Mouse (Mus musculus) ES-CJ7 (cell line): ENCODE measurements around the gene Lrrc4c.

Experiments
- DNase-seq: peaks from one replicate; pipeline ENCODE4 v3.0.0; 2011; ENCODE audit warnings: low read depth, low spot score

The Lrrc4c gene

DNA sequence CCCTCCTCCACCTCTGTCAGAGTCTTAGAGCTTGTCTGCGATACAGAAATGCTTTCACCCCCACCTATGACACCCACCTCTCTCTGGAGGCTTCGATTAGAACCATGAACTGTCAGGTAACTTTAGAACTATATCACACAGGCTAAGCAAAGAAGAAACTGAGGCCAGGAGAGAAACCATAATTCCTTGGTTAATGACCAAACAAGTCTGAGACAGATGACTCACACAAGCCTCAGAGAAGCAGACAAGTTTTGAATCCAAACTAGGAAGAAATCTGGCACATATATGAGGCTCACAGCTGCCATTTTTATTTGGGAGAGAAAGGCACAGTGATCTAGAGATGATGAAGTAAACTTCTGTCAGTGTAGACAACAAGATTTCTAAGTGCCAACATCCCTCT is 1151.4 kb downstream of the Lrrc4c start:
- DNase-seq = no peak

DNA sequence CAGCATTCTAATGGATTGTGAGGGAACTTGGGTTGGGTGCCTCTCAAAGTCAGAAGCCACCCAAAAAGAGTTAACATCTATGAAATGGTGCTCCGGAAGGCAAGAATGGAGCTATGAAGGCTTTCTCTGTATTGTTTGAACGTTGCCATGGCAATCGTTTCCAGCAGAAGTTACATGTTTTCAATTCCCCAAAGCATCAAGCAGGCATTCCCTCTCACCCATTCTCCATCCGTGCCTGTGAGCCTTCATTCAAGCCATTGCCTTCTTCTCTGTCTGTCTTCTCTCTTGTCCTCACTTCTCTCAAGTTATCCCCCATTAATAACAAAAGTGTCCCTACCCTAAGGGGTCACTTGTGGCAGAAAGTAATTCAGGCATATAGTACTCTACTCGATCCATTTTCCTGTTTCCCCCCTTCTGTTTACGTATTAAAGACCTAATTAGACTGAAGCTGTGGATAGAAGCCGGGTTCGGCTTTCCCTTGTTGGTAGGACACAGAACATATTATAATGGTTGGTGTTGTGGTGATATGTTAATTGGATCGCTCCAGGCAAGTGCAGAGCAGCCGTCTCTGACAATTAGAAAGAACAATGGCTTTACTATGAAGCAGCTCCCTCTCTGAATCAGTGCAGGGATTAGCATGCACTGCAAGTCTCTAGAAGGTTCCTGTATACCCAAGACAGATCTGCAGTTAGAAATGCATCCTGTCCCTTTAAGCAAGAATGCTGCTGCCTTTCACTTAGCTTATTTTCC is 1160.4 kb downstream of the Lrrc4c start:
- DNase-seq = no peak

DNA sequence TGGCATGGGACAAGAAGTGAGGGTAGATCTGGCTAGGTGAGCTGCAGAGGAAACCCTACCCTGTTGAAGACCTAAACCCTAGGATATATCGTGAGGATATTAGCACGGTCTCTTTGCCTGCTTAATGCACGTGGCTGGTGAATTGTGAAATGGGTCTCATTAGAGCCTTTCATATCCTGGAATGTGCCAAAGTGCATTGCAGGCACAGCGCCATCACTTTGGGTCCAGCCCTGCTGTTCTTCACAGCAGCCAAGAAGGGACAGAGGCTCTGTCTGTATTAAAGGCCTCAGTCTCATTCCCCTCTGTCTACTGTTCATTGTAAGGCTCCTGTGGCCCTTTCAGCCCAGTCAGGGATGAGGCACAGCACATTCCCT is 1160.9 kb downstream of the Lrrc4c start:
- DNase-seq = no peak

DNA sequence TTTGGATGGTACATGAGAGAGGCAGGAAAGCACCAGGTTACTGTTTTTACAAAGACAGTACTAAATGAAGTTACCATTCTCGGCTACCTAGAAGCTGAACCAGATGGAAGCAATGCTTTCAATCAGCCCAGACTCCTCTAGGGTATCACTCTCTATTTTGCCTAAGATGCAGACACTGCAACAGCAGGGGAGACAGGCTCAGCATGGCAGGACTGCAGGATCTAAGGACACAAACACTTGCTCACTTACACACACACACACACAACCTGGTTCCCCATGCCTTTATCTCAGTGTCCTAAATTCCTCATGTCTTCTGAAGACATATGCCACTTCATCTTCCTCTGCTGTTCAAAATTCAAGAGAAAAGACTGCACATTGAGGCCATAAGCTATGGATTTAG is 1167.0 kb downstream of the Lrrc4c start:
- DNase-seq = no peak

DNA sequence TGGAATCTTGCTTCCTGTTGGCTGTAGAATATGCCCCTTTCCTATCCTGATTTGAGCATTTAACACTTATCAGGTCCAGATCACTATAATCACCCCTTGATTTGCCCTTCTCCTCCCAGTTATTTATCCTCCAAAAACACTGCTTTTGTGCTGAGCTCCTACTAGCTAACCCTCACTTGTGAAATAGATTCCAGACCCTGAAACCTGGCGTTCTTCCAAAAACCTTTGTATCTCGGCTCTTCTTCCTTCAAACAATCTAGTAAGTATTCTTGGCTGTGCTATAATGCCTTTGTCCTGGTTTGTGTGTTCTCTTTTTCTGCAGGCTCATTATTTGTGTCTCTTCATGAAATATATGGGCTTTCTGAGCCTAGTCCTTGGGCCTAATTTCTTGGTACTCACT is 1167.6 kb downstream of the Lrrc4c start:
- DNase-seq = no peak

DNA sequence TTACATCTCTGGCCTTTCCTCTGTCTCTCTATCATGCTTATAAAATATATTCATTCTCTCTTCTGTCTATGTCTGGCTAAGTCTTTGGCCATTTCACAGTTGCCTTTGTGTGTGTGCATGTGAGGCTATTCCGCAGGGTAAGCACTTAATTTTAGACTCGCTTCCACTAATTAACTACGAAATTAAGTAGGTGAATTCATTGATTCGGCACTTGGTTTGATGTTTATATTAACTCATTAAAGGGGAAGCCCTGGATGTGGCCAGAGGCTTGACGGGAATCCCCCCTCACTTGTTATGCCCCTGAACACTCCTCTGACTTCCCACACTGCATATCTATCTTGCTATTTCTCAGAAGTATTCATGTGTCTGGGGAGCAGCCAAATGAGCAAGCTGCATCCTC is 1169.6 kb downstream of the Lrrc4c start:
- no peak for DNase-seq

DNA sequence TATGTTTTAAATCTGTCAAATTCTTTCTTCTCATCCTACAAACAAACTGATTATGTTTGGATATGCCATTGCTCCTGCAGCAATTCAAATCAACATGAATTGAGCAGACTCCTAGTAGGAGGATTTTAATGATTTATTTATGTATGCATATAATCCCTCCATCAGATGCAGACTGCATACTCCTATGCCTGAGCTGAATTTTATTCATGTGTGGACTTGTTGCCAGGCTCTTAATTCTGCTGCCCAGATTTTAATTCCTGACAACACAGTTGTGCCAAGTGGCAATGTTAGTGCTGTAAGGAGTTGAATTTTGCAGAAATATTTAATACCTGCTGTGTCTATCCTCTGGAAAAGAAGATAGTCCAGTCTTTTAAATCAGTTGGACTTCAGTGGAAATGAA is 1179.1 kb downstream of the Lrrc4c start:
- DNase-seq = no peak

DNA sequence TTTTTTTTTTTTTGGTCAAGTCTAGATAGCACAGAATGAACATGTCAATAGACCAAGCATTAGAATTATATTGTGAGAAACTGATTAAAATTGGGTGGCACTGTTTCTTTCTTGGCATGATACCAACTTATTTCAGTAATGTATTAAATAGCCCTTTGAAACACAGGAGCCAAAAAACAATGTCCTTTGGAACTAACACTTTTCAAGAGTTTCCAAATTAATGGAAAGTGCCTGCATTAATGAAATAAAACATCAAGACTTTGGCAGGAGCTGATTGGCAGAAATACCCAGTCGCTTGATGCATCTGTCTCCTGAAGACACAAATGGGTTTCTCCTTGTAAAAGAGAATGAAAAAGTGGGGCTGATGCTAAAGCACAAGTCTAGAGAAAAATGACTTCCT is 1184.5 kb downstream of the Lrrc4c start:
- no peak for DNase-seq

DNA sequence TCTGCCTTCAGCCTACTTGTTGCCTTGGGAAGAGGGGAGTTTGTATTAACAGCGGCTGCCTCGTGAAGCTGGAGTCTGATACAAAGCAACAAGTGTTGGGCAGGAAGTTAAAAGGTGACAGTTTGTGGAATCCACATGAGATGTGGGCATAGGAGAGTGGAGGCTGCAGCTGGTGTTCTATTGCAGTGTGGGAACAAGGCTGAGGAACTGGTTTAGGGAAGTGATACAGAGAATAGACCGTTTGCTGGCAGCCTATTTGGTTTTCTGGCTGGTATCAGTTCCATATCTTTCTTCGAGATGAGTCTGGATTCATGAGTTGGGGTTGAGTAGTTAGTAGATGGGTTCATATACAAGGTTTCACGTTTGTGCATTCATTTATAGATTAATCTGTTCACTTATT is 1186.9 kb downstream of the Lrrc4c start:
- no peak for DNase-seq

DNA sequence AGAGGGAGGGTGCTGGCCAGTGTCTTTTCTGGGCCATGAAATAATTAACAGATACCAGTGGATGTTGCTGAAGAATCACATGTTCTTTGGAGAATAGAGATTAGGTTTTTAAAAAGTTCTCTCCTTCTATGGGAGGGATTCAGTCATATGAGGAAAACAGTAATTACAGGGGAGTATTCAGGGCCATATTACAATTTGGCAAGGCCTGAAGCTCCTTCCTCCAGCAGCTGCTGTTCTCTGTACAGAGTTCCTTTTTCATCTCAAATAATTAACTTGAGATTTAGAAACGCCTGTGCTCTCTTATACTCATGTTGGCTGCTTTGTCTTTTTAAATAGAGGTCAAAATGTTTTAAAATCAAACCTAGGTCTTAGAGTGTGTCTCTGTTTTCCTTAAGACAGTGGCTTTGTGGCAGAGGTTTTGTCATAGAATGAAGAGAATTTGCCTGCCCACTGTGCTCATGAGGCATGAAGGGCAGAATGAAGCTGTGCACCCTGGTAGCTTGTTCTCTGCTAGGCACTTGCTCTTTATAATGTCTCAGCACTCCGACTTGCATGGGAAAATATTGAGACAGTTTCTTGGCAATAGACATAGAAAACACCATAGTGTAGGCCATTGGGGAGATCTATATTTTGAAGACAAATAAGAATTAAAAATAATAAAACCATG is 1206.4 kb downstream of the Lrrc4c start:
- no peak for DNase-seq

DNA sequence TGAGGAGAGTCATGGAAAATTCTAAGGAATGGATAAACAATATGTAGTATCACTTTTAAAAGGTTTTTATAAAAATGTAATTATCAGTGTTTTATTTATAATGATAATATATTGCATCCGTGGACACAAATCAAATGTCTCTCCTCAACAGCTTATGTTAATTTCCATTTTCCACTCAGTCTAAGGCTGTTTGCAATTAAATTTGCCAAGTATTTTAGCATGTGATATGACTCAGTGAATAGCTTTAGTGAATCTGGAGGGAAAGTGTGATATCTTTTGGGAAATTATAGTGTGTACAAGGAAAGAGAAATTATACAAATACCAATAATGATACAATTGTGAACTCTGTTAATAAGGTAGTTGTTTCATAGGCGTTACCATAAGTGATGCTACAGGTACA is 1207.1 kb downstream of the Lrrc4c start:
- DNase-seq = no peak

DNA sequence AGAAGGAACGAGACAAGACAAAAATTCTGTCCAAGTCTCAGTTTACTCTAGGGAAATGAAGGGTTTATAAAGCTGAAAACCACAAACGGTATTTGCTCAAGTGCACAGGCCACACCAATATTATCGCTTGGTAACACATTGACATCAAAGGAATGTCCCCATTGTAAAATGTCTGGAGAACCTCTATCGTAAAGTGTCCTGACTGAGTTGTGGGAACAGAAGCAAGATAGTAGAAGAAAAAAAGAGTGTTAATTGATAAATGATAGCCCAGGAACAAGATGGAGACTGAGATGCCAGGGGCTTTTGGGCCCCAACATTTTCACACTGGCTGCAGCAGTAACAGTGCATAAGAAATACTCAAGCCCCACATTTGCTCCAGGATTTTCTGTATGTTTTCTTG is 1212.7 kb downstream of the Lrrc4c start:
- no peak for DNase-seq

DNA sequence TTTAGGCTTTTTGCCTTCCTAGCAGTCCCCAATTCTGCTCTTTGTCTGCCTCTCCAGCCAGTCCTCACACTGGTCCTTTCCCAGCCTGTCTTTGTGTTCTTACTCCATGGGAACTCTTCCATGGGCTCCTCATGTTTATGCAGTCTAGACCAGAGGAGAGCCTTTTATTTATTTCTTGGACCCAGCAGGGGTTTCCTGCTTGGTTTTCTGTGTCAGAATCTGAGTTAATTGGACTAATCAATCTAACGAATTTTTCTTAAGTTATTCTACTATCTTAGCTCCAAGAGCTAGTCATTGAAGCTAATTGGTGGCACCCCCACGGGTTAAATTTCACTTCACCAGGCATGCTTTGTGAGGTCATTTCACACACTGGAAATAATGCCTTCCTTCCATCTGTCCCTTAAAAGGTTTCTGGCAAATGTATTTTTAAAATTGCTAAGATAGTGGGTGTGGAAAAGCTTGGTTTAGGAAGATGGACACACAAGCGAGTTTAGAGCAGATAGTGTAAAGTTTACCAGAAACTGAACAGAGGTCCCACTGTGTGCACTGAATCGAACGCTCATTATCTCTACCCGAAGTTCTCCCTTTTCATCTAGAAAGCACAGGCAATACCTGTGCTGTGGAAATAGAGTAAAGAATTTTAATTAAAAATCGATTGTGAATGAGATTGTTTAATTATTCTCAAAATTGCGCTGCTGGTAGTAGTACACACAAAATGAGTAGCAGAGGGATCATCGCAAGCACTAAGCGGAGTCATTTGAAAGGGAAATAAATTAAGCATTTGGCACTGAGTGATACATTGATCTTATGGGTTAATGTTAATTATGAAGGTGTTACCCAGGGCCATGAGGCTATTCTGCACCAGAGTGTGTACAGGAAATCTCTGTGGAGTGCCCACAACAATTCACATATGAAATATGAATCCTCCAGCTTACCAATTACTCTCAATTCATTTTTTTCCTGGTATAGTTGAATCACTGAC is 1226.0 kb downstream of the Lrrc4c start:
- DNase-seq = no peak

DNA sequence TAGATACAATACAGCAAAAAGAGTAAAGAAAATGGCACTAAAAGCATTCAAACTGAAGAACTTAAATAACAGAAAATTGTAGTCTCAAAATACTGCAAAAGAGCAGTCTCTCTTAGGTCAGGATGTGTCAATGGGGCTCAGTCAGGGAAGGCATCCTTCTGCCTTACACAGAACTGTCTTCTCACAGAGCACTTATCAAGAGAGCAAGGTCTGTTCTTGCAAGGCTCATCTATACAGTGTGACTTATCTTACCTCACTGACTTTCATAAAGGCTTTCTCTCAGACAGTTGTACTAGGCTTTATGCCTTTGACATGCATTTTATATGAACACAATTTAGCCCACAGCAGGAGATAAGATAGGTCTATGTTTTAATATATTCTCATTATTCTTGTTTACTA is 1226.7 kb downstream of the Lrrc4c start:
- DNase-seq = no peak

DNA sequence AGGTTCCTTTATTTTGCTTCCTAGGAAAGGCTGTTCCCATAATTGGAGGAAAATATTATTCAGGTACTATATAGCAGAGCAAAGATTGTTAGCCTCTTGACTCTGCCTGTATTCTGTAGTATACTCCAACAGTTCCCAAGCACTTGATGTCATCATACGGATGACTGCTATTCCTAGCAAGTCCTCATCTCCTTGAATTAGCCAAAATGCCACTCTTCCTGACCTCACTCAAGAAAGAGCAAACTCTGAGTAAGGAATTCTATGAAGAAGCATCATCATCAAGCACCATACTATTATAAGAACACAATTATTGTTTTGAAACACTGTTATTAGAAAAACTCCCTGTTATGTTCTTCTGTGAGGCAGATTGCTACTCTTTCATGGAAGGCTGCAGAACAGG is 1228.0 kb downstream of the Lrrc4c start:
- no peak for DNase-seq

DNA sequence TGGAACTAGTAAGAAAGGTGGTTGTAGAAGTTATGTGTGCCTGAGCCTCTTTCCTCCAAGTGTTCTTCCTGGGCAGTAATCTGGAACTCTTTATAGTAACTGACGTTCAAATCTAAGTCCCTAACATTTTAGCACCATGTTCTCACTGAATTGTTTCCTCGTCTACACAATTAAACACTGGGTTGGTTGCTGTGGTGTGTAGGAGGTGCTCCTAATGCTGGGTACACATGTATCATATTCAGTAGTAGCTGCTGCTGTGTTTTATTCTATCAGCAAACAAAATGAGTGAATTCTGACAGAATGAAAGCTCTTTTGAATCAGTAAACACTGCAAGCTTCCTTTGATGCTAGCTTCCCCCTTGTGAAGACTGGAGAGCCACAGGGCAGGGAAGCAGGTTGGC is 1246.5 kb downstream of the Lrrc4c start:
- DNase-seq = no peak

DNA sequence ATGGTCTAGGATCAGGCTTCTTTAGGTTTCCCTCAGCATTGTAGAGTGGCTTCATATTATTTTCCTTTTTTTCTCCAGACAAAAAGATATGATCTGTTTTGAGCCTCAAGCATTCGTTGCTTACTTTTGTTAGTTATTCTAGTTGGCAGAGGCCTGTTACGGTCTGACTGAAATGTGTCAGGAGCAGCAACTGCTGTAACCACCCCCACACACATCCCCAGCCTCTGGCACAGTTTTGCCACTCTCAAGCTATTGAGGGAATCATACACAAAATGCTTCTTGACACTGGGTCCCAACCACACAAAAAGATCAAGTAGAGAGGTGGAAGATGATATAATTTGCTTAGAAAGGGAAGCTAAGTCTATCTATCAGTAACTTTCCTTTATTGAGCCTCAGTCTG is 1251.0 kb downstream of the Lrrc4c start:
- no peak for DNase-seq

DNA sequence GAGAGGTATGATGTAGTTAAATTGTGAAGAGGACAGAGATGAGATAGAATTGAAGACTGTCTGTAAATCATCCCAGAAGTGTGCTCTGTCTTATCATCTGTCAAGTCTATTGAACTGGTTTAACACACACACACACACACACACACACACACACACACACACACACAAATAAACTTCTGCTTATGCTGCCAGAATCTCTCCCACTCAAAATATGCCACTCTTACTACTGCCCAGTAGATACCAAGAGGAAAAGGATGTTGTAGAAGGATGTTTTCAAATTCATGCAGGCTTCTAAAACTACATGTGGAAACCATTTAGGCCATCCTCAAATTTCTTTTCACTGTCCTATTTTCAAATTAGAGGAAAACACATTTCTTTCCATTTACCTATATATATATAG is 1257.0 kb downstream of the Lrrc4c start:
- no peak for DNase-seq

DNA sequence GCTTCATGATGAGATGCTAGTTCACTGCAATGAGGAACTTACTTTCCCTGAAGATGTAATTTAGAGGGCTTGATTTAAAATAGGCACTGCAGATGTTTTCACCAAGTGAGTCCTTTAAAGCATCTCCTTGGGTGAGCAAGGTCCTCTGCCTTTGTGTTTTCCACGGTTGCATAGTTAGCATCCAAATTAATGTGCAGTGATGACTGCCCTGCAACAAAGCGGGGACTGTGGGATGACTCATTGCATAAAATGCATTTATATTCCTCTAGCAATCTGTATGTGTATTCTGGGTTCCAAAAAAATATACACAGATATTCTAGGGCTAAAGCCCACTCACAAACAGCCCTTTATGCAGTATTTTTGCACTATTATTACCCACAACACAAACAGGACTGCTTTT is 1263.2 kb downstream of the Lrrc4c start:
- DNase-seq = no peak

DNA sequence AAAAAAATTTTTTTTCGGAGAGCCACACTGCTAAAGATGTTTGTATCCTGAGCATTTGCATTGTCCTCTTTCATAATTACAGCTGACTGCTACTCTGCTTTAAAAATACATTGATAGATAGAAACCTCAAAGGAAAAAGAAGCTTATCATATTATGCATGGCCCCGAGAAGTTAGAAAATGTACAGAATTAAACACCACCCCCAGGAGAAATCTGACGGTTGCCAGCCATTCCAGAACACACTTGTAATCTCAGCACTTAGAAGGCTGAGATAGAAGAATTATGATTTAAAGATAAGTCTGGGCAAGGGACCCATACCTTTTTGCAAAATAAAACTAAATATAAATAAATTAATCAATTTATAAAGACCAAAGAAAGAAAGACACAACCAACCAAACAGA is 1268.4 kb downstream of the Lrrc4c start:
- no peak for DNase-seq

DNA sequence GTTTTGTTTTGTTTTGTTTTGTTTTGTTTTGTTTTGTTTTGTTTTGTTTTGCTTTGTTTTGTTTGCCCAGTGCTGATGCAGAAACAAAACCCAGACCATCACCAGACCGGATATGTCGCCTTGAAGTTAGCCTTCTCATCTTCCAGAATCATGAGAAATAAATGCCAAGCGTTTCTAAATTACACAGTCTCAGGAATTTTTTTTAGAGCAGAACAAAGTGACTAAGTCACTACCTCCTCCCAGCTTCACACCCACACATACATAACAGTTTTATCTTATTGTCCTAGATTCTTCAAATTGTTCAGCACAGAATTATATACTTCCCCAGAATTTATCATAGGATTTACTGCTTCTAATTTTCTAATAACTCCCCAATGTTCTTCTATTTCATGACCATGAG is 1272.6 kb downstream of the Lrrc4c start:
- no peak for DNase-seq

DNA sequence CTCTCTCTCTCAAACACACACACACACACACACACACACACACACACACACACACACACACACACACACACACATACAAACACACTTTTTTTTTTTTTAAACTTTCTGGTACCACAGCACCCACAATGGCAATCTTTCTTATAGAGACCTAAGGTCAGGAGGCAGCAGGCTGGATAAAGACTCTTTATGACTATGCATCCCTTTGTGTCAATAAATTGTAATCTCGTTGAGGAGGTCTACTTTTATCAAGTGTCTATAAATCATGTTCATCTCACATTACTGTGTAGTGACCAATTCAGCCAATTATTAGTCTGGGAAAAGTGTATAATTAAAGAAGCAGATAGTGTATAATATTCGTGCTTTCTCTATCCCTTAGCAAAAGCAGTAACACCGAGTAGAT is 1286.2 kb downstream of the Lrrc4c start:
- no peak for DNase-seq
